Mouse (Mus musculus): ENCODE results near the gene Erh. TPM values are rescaled to one million over a fixed set of nuclear protein-coding genes. Genes with fewer than 3 reads are reported as not detected.

The Erh gene
- total RNA-seq, 2 experiments from 2014 or later = 5.6 to 23.4 TPM

Other genes starting within 250 kb of the Erh start
- 0.19 and 1.9 TPM in 2 replicates for gene Dcaf5, start 207.7 kb downstream of the Erh start, total RNA-seq (2015; ENCODE audit: low replicate concordance)
- 4.3 TPM in 2 replicates for gene Dcaf5, start 207.7 kb downstream of the Erh start, total RNA-seq (2017; ENCODE audit: low replicate concordance)
- gene Exd2, start 181.2 kb downstream of the Erh start, total RNA-seq (2015; ENCODE audit: low replicate concordance) = 1.7 and 1.9 TPM in 2 replicates
- 3.1 and 4.2 TPM in 2 replicates for gene Exd2, start 181.2 kb downstream of the Erh start, total RNA-seq (2017; ENCODE audit: low replicate concordance)
- not detected in 2 replicates for gene Galnt16, start 126.1 kb downstream of the Erh start, total RNA-seq (2015; ENCODE audit: low replicate concordance)
- gene Galnt16, start 126.1 kb downstream of the Erh start, total RNA-seq (2017; ENCODE audit: low replicate concordance) = not detected in 2 replicates
- 3.8 and 8.8 TPM in 2 replicates for gene Slc39a9, start 458 bp downstream of the Erh start, total RNA-seq (2015; ENCODE audit: low replicate concordance)
- gene Slc39a9, start 458 bp downstream of the Erh start, total RNA-seq (2017; ENCODE audit: low replicate concordance) = 2.9 and 6.1 TPM in 2 replicates
- gene Plekhd1, start 48.2 kb upstream of the Erh start, total RNA-seq (2015; ENCODE audit: low replicate concordance) = not detected in 2 replicates
- gene Plekhd1, start 48.2 kb upstream of the Erh start, total RNA-seq (2017; ENCODE audit: low replicate concordance) = 0.77 TPM in 1 of 2 replicates, not detected in the other
- gene Ccdc177, start 116.3 kb upstream of the Erh start, total RNA-seq (2015; ENCODE audit: low replicate concordance) = not detected in 2 replicates
- not detected in 2 replicates for gene Ccdc177, start 116.3 kb upstream of the Erh start, total RNA-seq (2017; ENCODE audit: low replicate concordance)
- 16.3 and 16.7 TPM in 2 replicates for gene Susd6, start 146.2 kb upstream of the Erh start, total RNA-seq (2015; ENCODE audit: low replicate concordance)
- 32.7 and 36.2 TPM in 2 replicates for gene Susd6, start 146.2 kb upstream of the Erh start, total RNA-seq (2017; ENCODE audit: low replicate concordance)

Measured in erythroblast, adult 5-6 weeks (primary cell).